Mouse (Mus musculus) kidney, adult 2 months (tissue): Measurements from ENCODE around the gene 1700067K01Rik.

Experiments used
- CTCF ChIP-seq: fragments of 200-500 bp; conservative IDR thresholded peaks from 2 replicates; pipeline ENCODE4 v1.5.1; 2011; ENCODE audit warnings: low read depth, mild to moderate bottlenecking, control low read depth, low read length, moderate library complexity, mixed read lengths; ENCODE audit not compliant: insufficient read depth, insufficient read length
- POLR2A ChIP-seq: fragments of 200-500 bp; IDR thresholded peaks from one replicate; pipeline ENCODE4 v1.6.1; 2011; ENCODE audit warnings: low read depth, low read length, control low read depth

DNA sequence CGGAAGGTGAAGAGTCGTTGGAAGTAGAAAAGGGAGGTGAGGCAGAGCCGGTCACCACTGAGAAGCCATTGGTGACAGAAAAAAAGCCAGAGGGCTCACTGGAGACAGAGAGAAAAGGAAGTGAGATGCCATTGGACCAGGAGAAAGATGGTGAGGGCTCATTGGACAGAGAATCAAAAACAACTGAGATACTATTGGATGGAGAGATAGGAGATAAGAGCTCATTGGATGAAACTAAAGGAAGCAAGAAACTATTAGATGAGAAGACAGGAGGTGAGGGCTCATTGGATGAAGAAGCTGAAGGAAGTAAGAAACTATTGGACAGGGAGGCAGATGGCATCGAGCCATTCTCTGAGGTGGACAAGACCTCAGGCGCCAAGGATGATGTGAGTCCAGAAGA, 28.0 kb downstream of the 1700067K01Rik start:
- TF ChIP-seq CTCF, result no peak
- TF ChIP-seq POLR2A, result no peak
